Mouse (Mus musculus): ENCODE data around the gene Myo9b.

GRCm38 (mm10) chr8:71276166-71276565, 3.7 kb downstream of the Myo9b start:
- TF ChIP-seq POLR2A (IDR thresholded peaks at IDR 0.05; ENCODE audit: borderline replicate concordance, extremely low read depth, insufficient read depth, insufficient read length, poor library complexity, severe bottlenecking) = no peak
- TF ChIP-seq CTCF (IDR thresholded peaks at IDR 0.05; ENCODE audit: borderline replicate concordance, extremely low read depth, insufficient read depth, insufficient read length) = no peak
